9 mouse cellular contexts compared by ENCODE assay signal in genomic region chr10:94428186-94428942, GRCm38 (mm10).
DNase-seq lines count a peak whose midpoint lies in the region; ATAC-seq and TF ChIP-seq lines count a peak whose summit lies in the region.
"Had no signal": no experiment of that assay in that cellular context is flagged by ENCODE, and none has a peak within 500 bp of the region (broad histone marks: within the 10 kb centered on the region; RNA-seq: fewer than 3 reads in every experiment).

No protein-coding gene starts in this region.

- peaks cover 0 to 3% of the 10 kb centered on the region in 2 experiments; a peak in 1 of 4 replicates for H3K4me1 ChIP-seq in ES-E14 (ENCODE audit: control insufficient read depth in 2 of 2, insufficient read depth in 2 of 2, low read length in 2 of 2, poor library complexity in 1 of 2)
- H3K4me1 ChIP-seq in midbrain, embryonic 16.5 days (ENCODE audit: control insufficient read depth, insufficient read depth, low read length) = no peaks in the 10 kb centered on the region; the same call in 1 of the 2 replicates

- H3K9me3 ChIP-seq in ES-E14 (ENCODE audit: control insufficient read depth, insufficient read depth, low read depth, low read length) = no peaks in the 10 kb centered on the region
- no peaks in the 10 kb centered on the region for H3K9me3 ChIP-seq in midbrain, embryonic 16.5 days (replicated peaks; ENCODE audit: control insufficient read depth, low read length, poor library complexity, severe bottlenecking)
- H3K9me3 ChIP-seq: heart, embryonic 15.5 days had no signal

- no peak overlapping the region for H3K4me2 ChIP-seq in midbrain, embryonic 16.5 days (ENCODE audit: low read length)
- H3K4me2 ChIP-seq: heart, embryonic 15.5 days had no signal

- in situ Hi-C loops in ES-E14 (cut with MboI; ENCODE audit: low sequenced_read_pairs in 2 of 2, unreplicated experiment in 2 of 2) = no loop called here

- H3K27ac ChIP-seq in ES-E14 (ENCODE audit: insufficient read depth, low read depth, low read length, poor library complexity, severe bottlenecking) = no peak overlapping the region
- no peak overlapping the region for H3K27ac ChIP-seq in midbrain, embryonic 16.5 days (ENCODE audit: low read length)
- H3K27ac ChIP-seq: heart, embryonic 15.5 days had no signal

- no peak overlapping the region for H3K9ac ChIP-seq in ES-E14 (ENCODE audit: insufficient read depth, low read depth, low read length, poor library complexity, severe bottlenecking)
- H3K9ac ChIP-seq in midbrain, embryonic 16.5 days (ENCODE audit: low read depth, low read length) = no peak overlapping the region
- H3K9ac ChIP-seq: heart, embryonic 15.5 days had no signal

- ATAC-seq in activated CD4-positive, CD25-positive, alpha-beta regulatory T cell, adult 4 months = no peak
- ATAC-seq in midbrain, embryonic 16.5 days = no peak

- DNase-seq in embryo, embryonic 11 days = peak; percentile 21
- DNase-seq in embryo, embryonic 10 days (ENCODE audit: low spot score) = no peak
- peak; percentile 36 to 46 for DNase-seq in layer of hippocampus, postnatal 10 days (ENCODE audit: low spot score in 2 of 2)
- DNase-seq in layer of hippocampus, adult 9-10 months (ENCODE audit: low spot score) = no peak
- DNase-seq in ES-E14 (ENCODE audit: low read depth, low spot score) = no peak
- DNase-seq in cerebellum, adult 11-12 months = peak; percentile 54

- no peaks in the 10 kb centered on the region for H3K36me3 ChIP-seq in ES-E14 (ENCODE audit: control insufficient read depth, insufficient read depth, low read length, poor library complexity, severe bottlenecking)
- H3K36me3 ChIP-seq in midbrain, embryonic 16.5 days (ENCODE audit: control insufficient read depth, insufficient read depth, low read length) = no peaks in the 10 kb centered on the region
- H3K36me3 ChIP-seq: heart, embryonic 15.5 days had no signal

- no peak overlapping the region for H3K4me3 ChIP-seq in ES-E14 (ENCODE audit: insufficient read depth in 1 of 2, low read depth in 1 of 2, low read length in 2 of 2, poor library complexity in 1 of 2, severe bottlenecking in 1 of 2)
- H3K4me3 ChIP-seq in midbrain, embryonic 16.5 days (ENCODE audit: low read depth, low read length) = no peak overlapping the region
- H3K4me3 ChIP-seq: heart, embryonic 15.5 days had no signal

- 66% methylated on average over 12 of the region's 12 CpGs for WGBS in midbrain, embryonic 16.5 days

- no peaks in the 10 kb centered on the region for H3K27me3 ChIP-seq in midbrain, embryonic 16.5 days (ENCODE audit: control insufficient read depth, insufficient read depth, low read depth, low read length)
- H3K27me3 ChIP-seq: heart, embryonic 15.5 days had no signal

TF ChIP-seq in ES-E14, 5 proteins besides CTCF, POLR2A, EP300 and RAD21:
- TF ChIP-seq ZNF384 (IDR thresholded peaks at IDR 0.05; ENCODE audit: low read depth, low read length) (peak; percentile 72), CHD2 (IDR thresholded peaks at IDR 0.05; ENCODE audit: low read depth, low read length) (no peak)

Comparison
In these comparisons a context has a peak if more than half of its experiments do, and no peak if none do; other contexts are left out.
1. DNase-seq: peak in embryo, embryonic 11 days (single experiment), layer of hippocampus, postnatal 10 days (2 of 2) and cerebellum, adult 11-12 months (single experiment); none in embryo, embryonic 10 days (single experiment), layer of hippocampus, adult 9-10 months (single experiment) and ES-E14 (single experiment).